Mouse (Mus musculus): ENCODE results near the gene Pyy.

- TF ChIP-seq POLR2A (IDR thresholded peaks at IDR 0.05; ENCODE audit: borderline replicate concordance, extremely low read depth, insufficient read depth, insufficient read length, poor library complexity, severe bottlenecking), result no peak
- no peak for TF ChIP-seq CTCF (IDR thresholded peaks at IDR 0.05; ENCODE audit: borderline replicate concordance, extremely low read depth, insufficient read depth, insufficient read length)
Observed at GRCm38 (mm10) chr11:102101219-102101618, 6.4 kb downstream of the Pyy start, which contains the start of gene Ppy.
